Mouse (Mus musculus): ENCODE results near the gene Mob1b. TPM values are rescaled to one million over a fixed set of nuclear protein-coding genes. Genes with fewer than 3 reads are reported as not detected.

Gene Mob1b
- polyA plus RNA-seq, 2 experiments = 11.3 to 11.6 TPM

DNA sequence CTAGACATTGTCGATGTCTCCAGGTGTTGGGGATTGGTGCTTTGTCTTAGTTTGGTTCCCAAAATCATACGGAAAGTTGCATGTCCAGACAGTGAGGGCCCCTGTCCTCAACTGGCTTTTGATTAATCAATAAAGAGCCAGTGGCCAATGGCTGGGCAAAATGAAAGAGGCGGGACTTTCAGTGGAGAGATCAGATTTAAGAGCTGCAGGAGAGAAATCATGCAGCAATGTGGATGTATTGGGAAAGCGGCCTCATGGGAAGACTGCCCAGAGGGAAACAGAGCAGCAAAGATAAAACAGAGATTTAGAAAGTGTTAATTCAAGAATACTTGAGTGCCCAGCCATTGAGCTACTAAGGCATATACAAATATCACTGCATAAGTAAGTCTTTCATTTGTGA is 28.1 kb upstream of the Mob1b start:
- no peak overlapping the region for H3K4me3 ChIP-seq (replicated peaks; ENCODE audit: low read length)
- H3K27me3 ChIP-seq (ENCODE audit: control insufficient read depth, insufficient read depth, low read length) = no peaks in the 10 kb centered on the region
- no peaks in the 10 kb centered on the region for H3K4me1 ChIP-seq (ENCODE audit: control insufficient read depth, insufficient read depth, low read length)
- no peaks in the 10 kb centered on the region for H3K36me3 ChIP-seq (ENCODE audit: control insufficient read depth, insufficient read depth, low read length)
- no peak for ATAC-seq (ENCODE audit: low FRiP score, low read depth)
- no peak for DNase-seq (ENCODE audit: low spot score)
- TF ChIP-seq POLR2A (IDR thresholded peaks at IDR 0.05; ENCODE audit: borderline replicate concordance, extremely low read depth, insufficient read depth, insufficient read length) = no peak
- H3K9me3 ChIP-seq (ENCODE audit: control insufficient read depth, low read length) = no peaks in the 10 kb centered on the region
- H3K9ac ChIP-seq (ENCODE audit: low read depth, low read length, severe bottlenecking) = no peak overlapping the region
- no peak overlapping the region for H3K4me2 ChIP-seq (replicated peaks; ENCODE audit: low read depth, low read length, severe bottlenecking)
- no peak overlapping the region for H3K27ac ChIP-seq (replicated peaks; ENCODE audit: low read depth, low read length)
- WGBS = 90% methylated on average over 4 of the region's 4 CpGs

DNA sequence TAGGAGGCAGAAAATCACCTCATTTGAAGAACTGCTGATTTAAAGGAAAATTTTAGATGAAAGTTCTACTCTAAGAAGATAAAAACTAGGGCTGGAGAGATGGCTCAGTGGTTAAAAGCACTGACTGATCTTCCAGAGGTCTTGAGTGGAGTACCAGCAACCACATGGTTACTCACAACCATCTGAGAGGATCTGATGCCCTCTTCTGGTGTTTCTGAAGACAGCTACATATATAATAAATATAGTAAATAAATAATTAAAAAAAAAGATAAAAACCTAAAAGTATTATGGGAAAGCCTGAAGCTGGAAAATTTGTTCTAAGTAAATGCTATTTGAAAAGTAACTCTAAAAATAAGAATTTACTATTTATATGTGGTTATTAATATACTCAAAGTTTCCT is 27.6 kb upstream of the Mob1b start:
- DNase-seq (ENCODE audit: low spot score) (no peak), ATAC-seq (ENCODE audit: low FRiP score, low read depth) (no peak)
- H3K27me3 ChIP-seq (ENCODE audit: control insufficient read depth, insufficient read depth, low read length) = no peaks in the 10 kb centered on the region
- no peaks in the 10 kb centered on the region for H3K9me3 ChIP-seq (ENCODE audit: control insufficient read depth, low read length)
- H3K9ac ChIP-seq (ENCODE audit: low read depth, low read length, severe bottlenecking) = no peak overlapping the region
- no peak overlapping the region for H3K27ac ChIP-seq (replicated peaks; ENCODE audit: low read depth, low read length)
- no peaks in the 10 kb centered on the region for H3K36me3 ChIP-seq (ENCODE audit: control insufficient read depth, insufficient read depth, low read length)
- no peak for TF ChIP-seq POLR2A (IDR thresholded peaks at IDR 0.05; ENCODE audit: borderline replicate concordance, extremely low read depth, insufficient read depth, insufficient read length)
- H3K4me2 ChIP-seq (replicated peaks; ENCODE audit: low read depth, low read length, severe bottlenecking) = no peak overlapping the region
- no peak overlapping the region for H3K4me3 ChIP-seq (replicated peaks; ENCODE audit: low read length)
- no peaks in the 10 kb centered on the region for H3K4me1 ChIP-seq (ENCODE audit: control insufficient read depth, insufficient read depth, low read length)

- no peak for TF ChIP-seq POLR2A (IDR thresholded peaks at IDR 0.05; ENCODE audit: borderline replicate concordance, extremely low read depth, insufficient read depth, insufficient read length)
- no peaks in the 10 kb centered on the region for H3K27me3 ChIP-seq (ENCODE audit: control insufficient read depth, insufficient read depth, low read length)
- no peaks in the 10 kb centered on the region for H3K36me3 ChIP-seq (ENCODE audit: control insufficient read depth, insufficient read depth, low read length)
- WGBS = 74% methylated on average over 5 of the region's 5 CpGs
- H3K4me1 ChIP-seq (ENCODE audit: control insufficient read depth, insufficient read depth, low read length) = no peaks in the 10 kb centered on the region
- H3K27ac ChIP-seq (replicated peaks; ENCODE audit: low read depth, low read length) = no peak overlapping the region
- H3K4me3 ChIP-seq (replicated peaks; ENCODE audit: low read length) = no peak overlapping the region
- DNase-seq (ENCODE audit: low spot score) (no peak), ATAC-seq (ENCODE audit: low FRiP score, low read depth) (no peak)
- no peak overlapping the region for H3K4me2 ChIP-seq (replicated peaks; ENCODE audit: low read depth, low read length, severe bottlenecking)
- no peak overlapping the region for H3K9ac ChIP-seq (ENCODE audit: low read depth, low read length, severe bottlenecking)
- H3K9me3 ChIP-seq (ENCODE audit: control insufficient read depth, low read length) = no peaks in the 10 kb centered on the region
Measured at GRCm38 (mm10) chr5:88697291-88697690, 23.4 kb upstream of the Mob1b start.

DNA sequence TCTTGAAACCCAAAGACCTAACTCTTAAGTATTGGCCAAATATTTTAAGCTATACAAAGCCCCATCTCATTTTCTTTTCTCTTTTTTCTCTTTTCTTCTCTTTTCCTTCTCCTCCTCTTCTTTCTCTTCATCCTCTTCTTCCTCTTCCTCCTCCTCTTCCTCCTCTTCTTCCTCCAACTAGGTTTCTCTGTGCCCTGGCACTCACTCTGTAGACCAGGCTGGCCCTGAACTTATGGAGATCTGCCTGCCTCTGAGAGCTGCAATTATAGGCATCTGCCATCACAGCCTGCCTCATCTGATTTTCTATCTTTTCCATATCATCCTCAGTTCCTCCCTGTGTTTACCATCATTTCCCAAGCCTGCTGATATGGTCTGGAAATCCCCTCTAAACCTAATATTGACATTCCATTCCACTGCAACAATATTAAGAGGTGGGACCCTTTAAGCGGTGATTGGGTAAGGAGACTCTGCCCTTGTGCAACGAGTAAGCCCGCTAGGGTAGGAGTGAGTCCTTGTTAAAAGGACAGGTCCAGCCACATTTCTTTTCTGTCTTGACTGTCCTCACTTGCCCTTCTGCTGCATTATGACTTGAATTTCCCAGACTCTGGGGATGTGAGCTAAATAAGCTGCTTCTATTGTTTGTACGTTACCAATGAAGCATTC is 21.3 kb upstream of the Mob1b start:
- no peaks in the 10 kb centered on the region for H3K36me3 ChIP-seq (ENCODE audit: control insufficient read depth, insufficient read depth, low read length)
- DNase-seq (ENCODE audit: low spot score) (no peak), ATAC-seq (ENCODE audit: low FRiP score, low read depth) (no peak)
- no peaks in the 10 kb centered on the region for H3K9me3 ChIP-seq (ENCODE audit: control insufficient read depth, low read length)
- no peak overlapping the region for H3K27ac ChIP-seq (replicated peaks; ENCODE audit: low read depth, low read length)
- H3K27me3 ChIP-seq (ENCODE audit: control insufficient read depth, insufficient read depth, low read length) = no peaks in the 10 kb centered on the region
- H3K4me1 ChIP-seq (ENCODE audit: control insufficient read depth, insufficient read depth, low read length) = no peaks in the 10 kb centered on the region
- no peak overlapping the region for H3K4me2 ChIP-seq (replicated peaks; ENCODE audit: low read depth, low read length, severe bottlenecking)
- no peak overlapping the region for H3K4me3 ChIP-seq (replicated peaks; ENCODE audit: low read length)
- no peak overlapping the region for H3K9ac ChIP-seq (ENCODE audit: low read depth, low read length, severe bottlenecking)
- TF ChIP-seq POLR2A (IDR thresholded peaks at IDR 0.05; ENCODE audit: borderline replicate concordance, extremely low read depth, insufficient read depth, insufficient read length) = no peak
- 77% methylated on average over 4 of the region's 4 CpGs for WGBS

GRCm38 (mm10) chr5:88702041-88702440 is 18.6 kb upstream of the Mob1b start:
- ATAC-seq (ENCODE audit: low FRiP score, low read depth) (no peak), DNase-seq (ENCODE audit: low spot score) (no peak)

GRCm38 (mm10) chr5:88703551-88703950 is 17.1 kb upstream of the Mob1b start:
- 90% methylated on average over 4 of the region's 4 CpGs for WGBS
- ATAC-seq (ENCODE audit: low FRiP score, low read depth) = no peak
- H3K36me3 ChIP-seq (ENCODE audit: control insufficient read depth, insufficient read depth, low read length) = no peaks in the 10 kb centered on the region
- no peak for DNase-seq (ENCODE audit: low spot score)
- no peak overlapping the region for H3K4me2 ChIP-seq (replicated peaks; ENCODE audit: low read depth, low read length, severe bottlenecking)
- H3K27me3 ChIP-seq (ENCODE audit: control insufficient read depth, insufficient read depth, low read length) = no peaks in the 10 kb centered on the region
- TF ChIP-seq POLR2A (IDR thresholded peaks at IDR 0.05; ENCODE audit: borderline replicate concordance, extremely low read depth, insufficient read depth, insufficient read length) = no peak
- H3K9me3 ChIP-seq (ENCODE audit: control insufficient read depth, low read length) = no peaks in the 10 kb centered on the region
- no peak overlapping the region for H3K4me3 ChIP-seq (replicated peaks; ENCODE audit: low read length)
- no peak overlapping the region for H3K9ac ChIP-seq (ENCODE audit: low read depth, low read length, severe bottlenecking)
- H3K4me1 ChIP-seq (ENCODE audit: control insufficient read depth, insufficient read depth, low read length) = no peaks in the 10 kb centered on the region
- H3K27ac ChIP-seq (replicated peaks; ENCODE audit: low read depth, low read length) = no peak overlapping the region

More at GRCm38 (mm10) chr5:88702041-88702440, 18.6 kb upstream of the Mob1b start:
- Histone ChIP-seq H3K36me3 (ENCODE audit: control insufficient read depth, insufficient read depth, low read length) (no peaks in the 10 kb centered on the region), H3K4me2 (replicated peaks; ENCODE audit: low read depth, low read length, severe bottlenecking) (no peak overlapping the region), H3K9ac (ENCODE audit: low read depth, low read length, severe bottlenecking) (no peak overlapping the region), H3K27ac (replicated peaks; ENCODE audit: low read depth, low read length) (no peak overlapping the region), H3K4me3 (replicated peaks; ENCODE audit: low read length) (no peak overlapping the region), H3K27me3 (ENCODE audit: control insufficient read depth, insufficient read depth, low read length) (no peaks in the 10 kb centered on the region), H3K9me3 (ENCODE audit: control insufficient read depth, low read length) (no peaks in the 10 kb centered on the region), H3K4me1 (ENCODE audit: control insufficient read depth, insufficient read depth, low read length) (no peaks in the 10 kb centered on the region)
- no peak for TF ChIP-seq POLR2A (IDR thresholded peaks at IDR 0.05; ENCODE audit: borderline replicate concordance, extremely low read depth, insufficient read depth, insufficient read length)
- 75% methylated on average over 4 of the region's 4 CpGs for WGBS
